Mouse (Mus musculus) G1E-ER4 (cell line): ENCODE measurements around the gene Fbxo3. TPM values are rescaled to one million over a fixed set of nuclear protein-coding genes. Genes with fewer than 3 reads are reported as not detected.
"Not testable (repeated sequence)": the region's sequence is repeated elsewhere in the genome, so short reads cannot be mapped to it uniquely, and the experiment has no call there.

Experiments used
- GATA1 ChIP-seq: IDR thresholded peaks from one replicate; pipeline ENCODE4 v1.8.0; 2012; ENCODE audit warnings: low read length, inconsistent platforms
- polyA plus RNA-seq: library from polyadenylated mRNA; stranded (reverse); fragments of >175 nt; gene quantifications from 2 replicates; pipeline ENCODE4 v1.2.3, GENCODE M21; 2012

Gene Fbxo3
- polyA plus RNA-seq, 1 experiment = 12.8 TPM

DNA sequence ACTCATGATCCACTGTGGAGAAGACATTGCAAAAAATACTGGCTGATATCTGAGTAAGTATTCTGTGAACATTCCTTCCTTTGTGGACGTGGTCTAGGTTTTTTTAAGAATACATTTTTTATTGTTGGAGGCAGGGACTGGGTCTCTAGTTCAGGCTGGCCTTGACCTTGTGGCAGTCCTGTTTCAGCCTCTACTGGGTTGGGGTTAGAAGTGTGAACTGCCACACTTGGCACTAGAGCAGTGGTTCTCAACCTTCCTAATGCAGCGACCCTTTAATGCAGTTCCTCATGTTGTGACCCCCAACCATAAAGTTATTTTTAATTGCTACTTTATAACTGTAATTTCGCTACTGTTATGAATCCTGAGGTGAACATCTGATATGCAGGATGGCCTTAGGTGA is 2.9 kb downstream of the Fbxo3 start:
- TF ChIP-seq GATA1 = no peak

- no peak for TF ChIP-seq GATA1
Measured at GRCm38 (mm10) chr2:104032056-104032455, 4.5 kb downstream of the Fbxo3 start.

- no peak for TF ChIP-seq GATA1
Measured at GRCm38 (mm10) chr2:104034832-104035472, 7.4 kb downstream of the Fbxo3 start.

DNA sequence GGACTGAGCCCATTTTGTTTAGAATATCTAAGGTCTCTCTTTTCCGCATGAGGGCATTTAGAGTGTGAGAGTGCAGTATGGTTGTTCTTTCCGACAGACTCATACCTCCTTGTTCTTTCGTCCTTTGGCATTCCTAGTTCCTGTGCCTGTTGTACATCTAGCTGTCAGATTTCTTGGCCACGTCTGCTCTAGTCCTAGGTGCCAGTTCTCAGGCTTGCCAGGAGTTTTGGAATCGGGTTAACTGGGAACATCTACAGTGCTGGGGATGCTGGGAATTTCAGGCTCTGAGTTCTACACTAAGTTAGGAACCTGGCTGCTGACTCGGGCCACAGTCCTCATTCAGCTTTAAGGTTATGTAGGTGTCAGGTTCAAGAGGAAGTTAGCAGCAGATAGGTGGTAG is 8.1 kb downstream of the Fbxo3 start:
- TF ChIP-seq GATA1 = no peak

- TF ChIP-seq GATA1 = no peak
Measured at GRCm38 (mm10) chr2:104036316-104036715, 8.8 kb downstream of the Fbxo3 start.

DNA sequence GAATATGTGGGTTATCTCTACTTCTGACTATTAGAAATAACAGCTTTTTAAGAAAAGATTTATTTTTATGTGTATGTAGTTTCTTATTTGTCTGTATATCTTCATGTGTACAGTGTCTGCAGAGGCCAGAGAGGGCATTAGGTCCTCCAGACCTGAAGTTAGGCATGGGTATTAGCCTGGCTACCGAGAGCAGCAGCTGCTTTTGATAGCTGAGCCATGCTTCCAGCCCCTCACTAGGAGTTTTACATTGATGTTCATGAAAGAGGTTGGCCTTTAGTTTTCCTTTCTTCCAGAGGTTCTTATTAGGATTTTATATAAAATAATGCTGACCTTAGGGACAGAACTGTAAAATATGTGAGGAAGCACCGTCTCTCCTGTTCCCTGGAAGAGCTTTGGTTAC is 10.7 kb downstream of the Fbxo3 start:
- no peak for TF ChIP-seq GATA1

DNA sequence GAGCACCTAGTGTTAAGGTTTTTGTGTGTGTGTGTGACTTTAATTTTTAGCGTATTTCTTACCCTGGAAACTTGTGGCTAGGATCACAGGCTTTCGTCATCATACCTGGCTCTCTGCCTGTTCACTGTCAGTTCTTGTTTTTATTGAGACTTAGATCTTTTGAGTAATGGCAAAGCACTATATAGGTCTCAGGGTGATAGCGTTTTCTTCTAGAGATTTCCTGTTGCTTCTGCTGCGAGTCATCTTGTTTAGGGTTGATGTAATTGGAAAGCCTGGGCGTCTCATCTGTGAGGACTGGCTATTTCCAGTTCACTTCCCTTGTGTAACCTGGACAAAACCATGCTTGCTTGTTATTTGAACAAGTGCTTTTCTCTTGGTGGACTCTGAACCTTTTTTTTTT is 14.1 kb downstream of the Fbxo3 start:
- no peak for TF ChIP-seq GATA1

- no peak for TF ChIP-seq GATA1
Measured at GRCm38 (mm10) chr2:104042766-104043165, 15.2 kb downstream of the Fbxo3 start.

DNA sequence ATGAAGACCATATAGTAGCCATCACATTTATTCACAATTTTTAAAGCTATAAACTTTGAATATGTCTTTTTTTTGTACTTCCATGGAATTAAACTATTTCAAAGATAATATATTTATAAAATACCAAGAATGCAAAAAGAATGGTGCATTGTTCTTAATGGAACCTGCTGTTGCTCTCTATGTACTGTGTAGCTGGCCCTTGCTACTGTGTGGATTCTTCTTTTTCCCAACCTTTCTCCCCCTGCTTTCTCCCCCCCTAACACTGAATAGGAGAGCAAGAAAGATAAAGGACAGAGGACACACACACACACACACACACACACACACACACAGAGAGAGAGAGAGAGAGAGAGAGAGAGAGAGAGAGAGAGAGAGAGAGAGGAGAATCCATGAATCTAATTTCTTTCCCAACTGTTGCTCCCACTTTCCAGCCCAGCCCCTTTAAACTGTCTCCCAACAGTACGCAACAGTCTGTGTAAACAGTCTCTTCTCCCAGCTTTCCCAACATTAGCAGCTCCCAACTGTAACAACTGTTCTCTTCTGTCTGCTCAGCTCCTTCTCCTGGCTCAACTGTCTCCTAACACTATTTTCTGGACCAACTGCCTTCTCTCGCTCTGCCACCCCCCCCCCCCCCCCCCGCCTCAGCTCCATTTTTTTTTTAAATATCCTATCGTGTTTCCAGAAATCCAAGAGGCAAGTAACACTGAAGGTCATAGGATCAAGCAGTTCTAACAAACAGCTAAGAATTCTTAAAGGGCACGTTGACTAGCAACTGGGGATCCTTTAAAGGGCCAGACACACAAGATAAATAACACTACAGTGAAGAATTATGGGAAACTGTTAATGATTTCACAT is 16.3 kb downstream of the Fbxo3 start:
- TF ChIP-seq GATA1 = no peak

GRCm38 (mm10) chr2:104044479-104045080 is 17.1 kb downstream of the Fbxo3 start:
- TF ChIP-seq GATA1 = no peak

- TF ChIP-seq GATA1 = no peak
Measured at GRCm38 (mm10) chr2:104058381-104058780, 30.9 kb downstream of the Fbxo3 start.

GRCm38 (mm10) chr2:104058954-104059353 is 31.4 kb downstream of the Fbxo3 start:
- TF ChIP-seq GATA1 = no peak

GRCm38 (mm10) chr2:104059786-104060185 is 32.3 kb downstream of the Fbxo3 start:
- no peak for TF ChIP-seq GATA1

- TF ChIP-seq GATA1 = no peak
Measured at GRCm38 (mm10) chr2:104060996-104061395, 33.5 kb downstream of the Fbxo3 start.

GRCm38 (mm10) chr2:104062665-104063064 is 35.1 kb downstream of the Fbxo3 start:
- TF ChIP-seq GATA1 = no peak

DNA sequence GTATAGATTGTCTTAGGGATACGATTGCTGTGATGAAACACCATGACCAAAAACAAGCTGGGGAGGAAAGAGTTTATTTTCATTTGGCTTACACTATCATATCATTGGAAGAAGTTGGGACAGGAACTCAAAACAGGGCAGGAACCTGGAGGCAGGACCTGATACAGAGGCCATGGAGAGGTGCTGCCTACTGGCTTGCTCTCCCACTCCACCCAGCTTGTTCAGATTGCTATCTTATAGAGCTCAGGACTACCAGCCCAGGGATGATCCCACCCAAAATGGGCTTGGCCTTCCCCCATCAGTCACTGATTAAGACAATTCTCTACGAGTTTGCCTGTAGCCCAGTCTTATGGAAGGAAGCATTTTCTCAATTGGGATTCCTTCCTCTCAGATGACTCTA is 36.6 kb downstream of the Fbxo3 start:
- TF ChIP-seq GATA1 = no peak

DNA sequence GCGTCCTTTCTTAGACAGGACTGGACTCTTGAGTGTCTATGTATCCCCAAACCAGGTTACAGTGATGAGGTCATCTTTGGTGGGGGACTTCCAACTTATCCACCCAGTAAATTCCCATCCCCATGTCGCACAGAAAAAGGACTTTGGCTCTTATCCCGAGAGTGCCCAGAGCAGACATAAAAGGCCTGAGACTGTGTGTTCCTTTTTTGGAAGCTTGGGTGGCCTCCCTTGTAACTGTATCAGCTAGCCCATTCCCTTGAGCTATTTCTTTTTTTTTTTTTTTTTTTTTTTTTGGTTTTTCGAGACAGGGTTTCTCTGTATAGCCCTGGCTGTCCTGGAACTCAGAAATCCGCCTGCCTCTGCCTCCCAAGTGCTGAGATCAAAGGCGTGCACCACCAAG is 38.0 kb downstream of the Fbxo3 start, which contains the start of gene Gm10912:
Gm10912 (plus strand) TSS at position 301 of the 400 bp plus-strand sequence.
- TF ChIP-seq GATA1 = not testable (repeated sequence)

- not testable (repeated sequence) for TF ChIP-seq GATA1
Measured at GRCm38 (mm10) chr2:104068450-104068849, 40.9 kb downstream of the Fbxo3 start, which contains the start of gene Gm10799. Gene Gm10799, minus strand, starts transcription at chr2:104068550.
